Mouse (Mus musculus): ENCODE results near the gene Zfp607b.

Gene Zfp607b

DNA sequence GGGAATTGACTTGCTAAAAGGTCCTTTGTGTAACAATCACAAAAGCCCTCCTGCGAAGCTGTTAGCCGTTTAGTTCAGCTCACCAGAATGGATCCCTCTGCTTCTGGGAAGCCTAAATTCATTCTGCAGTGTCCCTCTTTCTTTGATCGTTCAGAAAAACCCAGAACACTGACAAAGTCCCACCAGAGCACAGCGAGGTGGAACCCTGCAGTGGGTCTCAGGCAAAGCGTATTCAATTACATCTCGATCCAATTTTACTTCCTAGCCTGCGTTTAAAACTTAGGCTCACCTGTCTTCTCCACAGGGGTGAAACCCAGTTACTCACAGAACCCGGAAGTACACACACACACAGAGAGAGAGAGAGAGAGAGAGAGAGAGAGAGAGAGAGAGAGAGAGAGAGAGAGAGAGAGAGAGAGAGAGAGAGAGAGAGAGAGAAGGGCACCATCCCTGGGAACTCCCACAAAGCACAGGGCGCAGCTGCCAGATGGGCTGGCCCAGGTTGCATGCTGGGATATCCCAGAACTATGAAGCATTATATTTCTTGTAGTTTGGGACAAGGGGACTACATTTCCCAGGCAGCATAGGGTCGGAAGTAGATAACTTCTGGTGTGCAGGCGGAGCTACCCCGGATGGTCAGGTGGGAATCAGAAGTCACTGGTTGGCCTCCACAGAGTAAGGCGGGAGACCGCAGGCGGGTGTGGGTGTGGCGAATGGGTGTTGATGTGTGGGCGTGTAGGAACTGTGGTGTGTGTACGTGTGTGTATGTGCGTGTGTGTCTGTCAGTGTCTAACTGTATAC lies at the start of gene Zfp607b:
Gene Zfp607b (plus strand): TSS at position 526 of the 798 bp plus-strand sequence.
- DNase-seq (ENCODE audit: low read depth in 1 of 2, low spot score in 2 of 2): peak; percentile 85 to 87

GRCm38 (mm10) chr7:27644471-27644870 lies 44.7 kb upstream of the Zfp607b start:
- DNase-seq (ENCODE audit: low read depth in 1 of 2, low spot score in 2 of 2): no peak

DNA sequence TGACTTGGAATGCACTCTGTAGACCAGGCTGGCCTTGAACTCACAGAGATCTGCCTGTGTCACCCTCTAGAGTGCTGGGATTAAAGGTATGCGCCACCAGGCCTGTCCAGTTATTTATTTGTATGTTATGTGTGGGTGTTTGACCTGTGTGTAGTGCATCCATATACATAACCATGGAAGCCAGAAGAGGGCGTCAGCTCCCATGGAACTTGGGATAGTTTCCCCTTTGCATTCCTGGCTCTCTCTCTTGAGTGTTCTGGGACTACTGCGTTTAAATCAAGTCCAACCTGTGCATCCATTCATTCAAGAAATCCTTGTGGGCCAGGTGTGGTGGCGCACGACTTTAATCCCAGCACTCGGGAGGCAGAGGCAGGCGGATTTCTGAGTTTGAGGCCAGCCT lies 42.6 kb upstream of the Zfp607b start:
- DNase-seq (ENCODE audit: low read depth in 1 of 2, low spot score in 2 of 2): no peak

GRCm38 (mm10) chr7:27647281-27648002 lies 41.7 kb upstream of the Zfp607b start:
- no peak for DNase-seq (ENCODE audit: low read depth in 1 of 2, low spot score in 2 of 2)

- no peak for DNase-seq (ENCODE audit: low read depth in 1 of 2, low spot score in 2 of 2)
These were observed 39.4 kb upstream of the Zfp607b start for GRCm38 (mm10) chr7:27649723-27650122.

DNA sequence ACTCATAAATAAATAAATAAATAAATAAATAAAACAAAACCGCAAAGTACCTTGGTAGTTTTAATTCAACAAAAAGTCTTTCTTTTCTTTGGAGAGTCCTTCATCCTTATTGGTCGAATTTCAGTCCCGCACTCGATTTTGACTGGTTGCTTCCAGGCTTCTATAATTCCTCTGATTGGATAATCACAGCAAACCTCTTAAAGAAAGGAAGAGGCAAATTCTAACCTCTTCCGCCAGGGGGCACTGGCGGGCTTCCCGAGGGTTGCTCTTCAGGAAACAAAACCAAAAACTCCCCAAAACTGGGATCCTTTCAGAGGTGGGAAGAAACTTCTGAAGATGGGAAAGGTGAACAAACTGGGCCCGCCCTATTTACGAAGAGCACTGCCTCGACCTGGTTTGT lies 38.2 kb upstream of the Zfp607b start:
- peak in 1 of 2 experiments; percentile 43 for DNase-seq (ENCODE audit: low read depth in 1 of 2, low spot score in 2 of 2)

DNA sequence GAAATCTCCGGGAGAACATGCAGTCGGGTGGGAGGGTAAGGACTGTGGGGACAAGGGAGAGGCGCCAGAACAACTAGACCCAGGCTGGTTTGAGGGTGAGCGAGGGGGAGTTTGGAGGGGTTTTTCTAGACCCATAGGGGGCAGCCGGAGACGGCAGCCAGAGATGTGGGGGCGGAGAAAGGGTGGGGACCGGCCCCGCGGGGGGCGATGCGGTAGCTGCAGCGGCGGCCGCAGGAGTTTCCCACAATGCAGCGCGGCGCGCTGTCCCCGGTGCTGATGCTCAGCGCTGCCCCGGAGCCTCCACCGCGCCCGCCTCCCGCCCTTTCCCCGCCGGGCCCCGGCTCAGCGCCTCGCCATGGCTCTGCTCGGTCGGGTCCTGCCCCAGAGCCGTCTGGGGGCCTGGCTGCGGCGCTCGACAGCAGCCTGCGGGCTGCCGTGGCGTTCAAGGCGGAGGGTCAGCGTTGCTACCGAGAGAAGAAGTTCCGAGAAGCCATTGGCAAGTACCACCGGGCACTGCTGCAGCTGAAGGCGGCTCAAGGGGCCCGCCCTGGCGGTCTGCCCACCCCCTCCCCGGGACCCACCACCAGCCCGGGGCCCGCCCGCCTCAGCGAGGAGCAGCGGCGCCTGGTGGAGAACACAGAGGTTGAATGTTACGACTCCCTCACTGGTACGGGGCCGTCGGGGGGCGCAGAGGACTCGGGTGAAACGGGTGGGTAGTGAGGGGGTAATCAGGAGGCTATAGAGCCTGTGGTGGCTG lies 35.3 kb upstream of the Zfp607b start, which contains the start of gene Ttc9b:
Gene Ttc9b (plus strand): TSS at position 235 of the 757 bp plus-strand sequence.
- DNase-seq (ENCODE audit: low read depth in 1 of 2, low spot score in 2 of 2): no peak

DNA sequence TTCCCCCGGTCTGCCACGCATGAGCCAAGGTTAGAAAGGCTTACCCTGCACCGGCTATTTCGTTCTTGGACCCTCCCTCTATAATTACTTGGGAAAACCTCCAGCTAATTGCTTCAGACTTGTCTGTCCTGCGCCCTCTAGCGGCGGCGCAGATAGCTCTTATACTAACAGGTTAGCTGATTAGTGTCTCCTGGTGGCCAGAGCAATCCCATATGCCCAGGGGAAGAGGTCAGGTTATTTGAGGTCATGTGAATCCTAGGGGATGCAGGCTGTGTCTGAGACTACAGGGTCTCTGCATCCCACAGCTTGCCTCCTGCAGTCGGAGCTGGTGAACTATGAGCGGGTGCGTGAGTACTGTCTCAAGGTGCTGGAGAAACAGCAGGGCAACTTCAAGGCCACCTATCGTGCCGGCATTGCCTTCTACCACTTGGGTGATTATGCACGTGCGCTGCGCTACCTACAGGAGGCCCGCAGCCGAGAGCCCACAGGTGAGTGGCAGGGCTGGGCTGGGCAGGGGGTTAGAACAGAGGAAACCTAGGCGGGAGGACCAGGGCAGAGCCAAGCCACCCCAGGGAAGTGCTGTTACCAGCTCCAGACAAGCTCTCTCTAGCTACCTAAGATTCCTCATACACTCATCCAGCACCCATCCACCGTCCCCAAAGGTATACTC lies 34.4 kb upstream of the Zfp607b start:
- no peak for DNase-seq (ENCODE audit: low read depth in 1 of 2, low spot score in 2 of 2)

DNA sequence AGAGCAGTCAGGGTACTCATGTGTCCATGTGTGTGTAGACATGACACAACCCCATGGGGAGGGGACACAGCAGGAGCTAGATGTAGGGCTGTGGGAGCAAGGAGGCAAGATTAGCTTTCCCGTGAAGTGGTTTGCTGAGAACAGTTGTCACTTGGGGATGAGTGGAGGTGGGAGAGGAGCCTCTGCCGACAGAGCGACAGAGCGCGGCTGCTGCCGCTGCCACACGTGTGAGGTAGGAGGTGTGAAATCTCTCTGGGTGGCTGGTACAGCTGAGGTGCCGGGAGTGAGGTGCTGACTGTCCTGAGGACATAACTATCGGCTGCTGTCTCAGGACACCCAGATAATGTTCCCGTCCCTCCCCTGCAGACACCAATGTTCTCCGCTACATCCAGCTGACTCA lies 33.6 kb upstream of the Zfp607b start:
- DNase-seq (ENCODE audit: low read depth in 1 of 2, low spot score in 2 of 2): no peak

DNA sequence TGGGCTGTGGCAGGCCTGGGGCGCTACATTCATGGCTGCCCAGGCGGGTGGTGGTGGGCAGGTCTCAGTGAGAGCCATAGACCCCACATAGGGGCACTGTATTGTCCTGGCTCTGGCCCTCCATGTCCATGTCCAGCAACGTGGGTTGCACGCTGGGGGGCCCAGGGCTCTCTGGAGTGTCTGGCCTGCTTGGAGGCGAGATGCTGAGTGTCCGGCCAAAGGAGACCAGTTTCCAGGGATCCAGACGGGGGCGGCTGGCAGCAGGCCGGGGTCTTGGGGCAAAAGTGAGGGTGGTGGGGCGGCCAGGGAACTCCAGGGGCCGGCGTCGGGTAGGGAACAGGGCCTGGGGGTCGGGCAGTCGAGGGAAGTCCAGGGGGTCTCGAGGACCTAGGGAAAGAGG lies 32.5 kb upstream of the Zfp607b start:
- DNase-seq (ENCODE audit: low read depth in 1 of 2, low spot score in 2 of 2): no peak

GRCm38 (mm10) chr7:27657824-27658395 lies 31.2 kb upstream of the Zfp607b start:
- no peak for DNase-seq (ENCODE audit: low read depth in 1 of 2, low spot score in 2 of 2)

- DNase-seq (ENCODE audit: low read depth in 1 of 2, low spot score in 2 of 2): no peak
These were observed 30.2 kb upstream of the Zfp607b start for GRCm38 (mm10) chr7:27658712-27659663.

DNA sequence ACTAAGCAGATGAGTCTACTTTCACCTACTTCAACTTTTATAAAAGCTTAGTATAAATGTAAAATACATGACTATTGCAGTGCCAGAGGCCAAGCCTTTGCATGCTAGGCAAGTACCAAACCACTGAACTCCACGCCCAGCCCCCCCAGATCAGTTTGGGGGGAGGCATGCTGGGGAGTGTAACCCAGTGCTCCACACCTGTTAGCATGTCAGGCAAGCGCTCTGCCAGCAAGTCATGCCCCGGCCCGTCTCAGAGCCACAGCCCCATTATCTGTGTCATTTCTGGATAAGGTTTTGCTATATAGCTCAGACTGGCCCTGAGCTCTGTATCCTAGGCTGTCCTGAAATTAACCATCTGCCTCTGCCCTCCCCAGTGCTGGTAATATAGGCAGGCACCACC lies 27.1 kb upstream of the Zfp607b start:
- DNase-seq (ENCODE audit: low read depth in 1 of 2, low spot score in 2 of 2): no peak

DNA sequence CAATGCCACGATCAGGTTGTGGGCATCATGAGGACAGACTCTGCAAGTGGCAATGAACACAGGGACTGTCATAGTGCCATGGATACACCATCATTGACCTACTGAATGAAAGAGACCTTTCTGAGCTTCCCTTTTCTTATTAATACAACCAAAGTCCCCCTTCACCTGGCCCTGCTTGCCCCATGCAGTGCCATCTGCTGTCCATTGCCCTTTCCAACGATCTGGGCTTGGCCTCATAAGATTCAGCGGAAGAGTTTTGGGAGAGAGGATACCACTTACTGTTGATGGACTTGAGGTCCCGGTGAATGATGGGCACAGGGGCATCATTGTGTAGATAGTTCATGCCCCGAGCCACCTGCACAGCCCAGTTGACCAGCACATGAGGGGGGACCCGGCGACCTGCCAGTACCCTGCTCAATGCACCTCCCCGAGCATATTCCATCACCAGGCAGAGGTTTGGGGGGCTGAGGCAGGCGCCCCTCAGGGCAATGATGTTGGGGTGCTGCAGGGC lies 16.0 kb upstream of the Zfp607b start:
- DNase-seq (ENCODE audit: low read depth in 1 of 2, low spot score in 2 of 2): no peak

DNA sequence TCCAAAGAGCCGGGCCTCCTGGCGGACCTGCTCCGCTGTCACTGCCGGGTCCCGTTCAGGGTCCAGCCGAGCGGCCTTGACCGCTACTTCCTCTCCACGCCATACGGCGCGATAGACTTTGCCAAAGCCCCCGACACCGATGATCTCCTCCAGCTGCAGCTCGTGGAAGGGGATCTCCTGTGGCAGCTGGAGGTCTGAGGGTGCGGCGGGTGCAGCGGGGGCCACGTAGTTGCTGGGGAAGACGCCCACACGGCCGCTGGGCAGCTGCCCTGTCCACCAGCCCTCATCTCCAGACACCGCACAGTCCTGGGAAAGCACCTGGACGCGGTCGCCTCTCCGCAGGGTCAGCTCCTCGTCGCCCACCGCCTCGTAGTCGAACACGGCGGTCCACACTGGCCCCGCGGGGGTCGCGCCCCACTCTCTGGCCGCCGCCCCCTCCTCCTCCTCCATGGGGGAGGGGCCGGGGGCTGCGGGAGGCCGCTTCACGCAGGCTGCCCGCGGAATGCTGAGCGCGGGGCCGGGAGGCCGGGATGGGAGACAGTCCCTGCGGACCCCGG lies 15.5 kb upstream of the Zfp607b start:
- no peak for DNase-seq (ENCODE audit: low read depth in 1 of 2, low spot score in 2 of 2)

- DNase-seq (ENCODE audit: low read depth in 1 of 2, low spot score in 2 of 2): no peak
These were observed 15.0 kb upstream of the Zfp607b start for GRCm38 (mm10) chr7:27674195-27674521.

- DNase-seq (ENCODE audit: low read depth in 1 of 2, low spot score in 2 of 2): peak; percentile 57 to 77
These were observed 14.5 kb upstream of the Zfp607b start, which contains the start of gene Map3k10 for GRCm38 (mm10) chr7:27674522-27675221. Gene Map3k10 (minus strand): TSS chr7:27674598.

DNA sequence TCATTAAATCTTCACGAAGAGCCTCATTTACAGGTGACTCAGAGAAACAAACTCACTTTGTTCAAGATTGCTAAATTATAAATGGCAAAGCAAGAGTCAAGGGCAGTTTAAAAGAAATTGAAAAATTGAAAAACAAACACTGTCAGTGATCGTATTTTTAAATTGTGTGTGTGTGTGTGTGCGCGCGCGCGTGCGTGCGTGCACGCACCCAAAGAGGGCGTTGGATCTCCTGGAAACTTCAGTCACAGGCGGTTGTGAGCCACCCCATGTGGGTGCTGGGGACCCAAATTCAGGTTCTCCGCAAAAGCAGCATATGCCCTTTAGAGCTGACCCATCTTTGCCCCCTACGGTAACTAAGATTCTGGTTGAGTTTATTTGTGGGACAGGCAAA lies 13.9 kb upstream of the Zfp607b start:
- DNase-seq (ENCODE audit: low read depth in 1 of 2, low spot score in 2 of 2): no peak

- no peak for DNase-seq (ENCODE audit: low read depth in 1 of 2, low spot score in 2 of 2)
These were observed 5.9 kb upstream of the Zfp607b start for GRCm38 (mm10) chr7:27683218-27683617.
